Mouse (Mus musculus) skeletal muscle tissue, adult 2 months (tissue): ENCODE results near the gene Baz1a.
"Not testable (repeated sequence)": the region's sequence is repeated elsewhere in the genome, so short reads cannot be mapped to it uniquely, and the experiment has no call there.

ENCODE experiments used
- DNase-seq: peaks from one replicate; pipeline ENCODE4 v3.0.0-alpha.2; 2012; ENCODE audit warnings: low read depth, low spot score

Baz1a gene

GRCm38 (mm10) chr12:54980939-54981338 lies 33.2 kb downstream of the Baz1a start:
- DNase-seq = no peak

- DNase-seq = no peak
Measured at GRCm38 (mm10) chr12:54980532-54980931, 33.6 kb downstream of the Baz1a start.

GRCm38 (mm10) chr12:54969033-54969432 lies 45.1 kb downstream of the Baz1a start:
- DNase-seq = no peak

- DNase-seq = no peak
Measured at GRCm38 (mm10) chr12:54965532-54966160, 48.5 kb downstream of the Baz1a start.

GRCm38 (mm10) chr12:54959569-54959968 lies 54.6 kb downstream of the Baz1a start:
- DNase-seq = peak; percentile 12

- DNase-seq = no peak
Measured at GRCm38 (mm10) chr12:54956974-54957373, 57.2 kb downstream of the Baz1a start.

- DNase-seq = no peak
Measured at GRCm38 (mm10) chr12:54956457-54956856, 57.7 kb downstream of the Baz1a start.

GRCm38 (mm10) chr12:54946116-54946515 lies 68.0 kb downstream of the Baz1a start:
- no peak for DNase-seq

- not testable (repeated sequence) for DNase-seq
Measured at GRCm38 (mm10) chr12:54942586-54943157, 71.5 kb downstream of the Baz1a start.

GRCm38 (mm10) chr12:54937581-54938343 lies 76.4 kb downstream of the Baz1a start:
- DNase-seq = not testable (repeated sequence)

GRCm38 (mm10) chr12:54910387-54910786 lies 103.8 kb downstream of the Baz1a start:
- no peak for DNase-seq

- not testable (repeated sequence) for DNase-seq
Measured at GRCm38 (mm10) chr12:54892559-54892958, 121.6 kb downstream of the Baz1a start.

- DNase-seq = no peak
Measured at GRCm38 (mm10) chr12:54890426-54890825, 123.7 kb downstream of the Baz1a start.

GRCm38 (mm10) chr12:54887580-54888127 lies 126.5 kb downstream of the Baz1a start:
- DNase-seq = no peak

GRCm38 (mm10) chr12:54879630-54880029 lies 134.5 kb downstream of the Baz1a start:
- DNase-seq = peak; percentile 65

- DNase-seq = no peak
Measured at GRCm38 (mm10) chr12:54879211-54879610, 134.9 kb downstream of the Baz1a start.

GRCm38 (mm10) chr12:54877875-54878274 lies 136.3 kb downstream of the Baz1a start:
- no peak for DNase-seq

- no peak for DNase-seq
Measured at GRCm38 (mm10) chr12:54876879-54877278, 137.3 kb downstream of the Baz1a start.

GRCm38 (mm10) chr12:54874711-54875110 lies 139.4 kb downstream of the Baz1a start:
- DNase-seq = peak; percentile 85

GRCm38 (mm10) chr12:54862606-54863535 lies 151.3 kb downstream of the Baz1a start, which contains the start of gene Cfl2:
Gene Cfl2 (minus strand): TSS chr12:54862877.
- DNase-seq = peak; percentile 72

- peak; percentile 57 for DNase-seq
Measured at GRCm38 (mm10) chr12:54861991-54862605, 152.1 kb downstream of the Baz1a start.
